Mouse (Mus musculus): ENCODE measurements around the gene Cdc27. TPM values are rescaled to one million over a fixed set of nuclear protein-coding genes. Genes with fewer than 3 reads are reported as not detected.
A peak's percentile ranks its signal among the peaks of the same experiment; 100 is the strongest.

Gene Cdc27
- polyA plus RNA-seq, 1 experiment from 2014 or later = 41.8 TPM

- DNase-seq (ENCODE audit: low spot score) (no peak), ATAC-seq (replicated peaks; ENCODE audit: low FRiP score, low TSS enrichment, low read depth) (no peak)
- H3K27ac ChIP-seq (ENCODE audit: low read depth) = no peak overlapping the region
- H3K4me3 ChIP-seq (ENCODE audit: low read depth, low read length) = no peak overlapping the region
- H3K9me3 ChIP-seq (ENCODE audit: control insufficient read depth, low read length) = no peaks in the 10 kb centered on the region
- no peak overlapping the region for H3K9ac ChIP-seq (ENCODE audit: low read length)
- no peaks in the 10 kb centered on the region for H3K27me3 ChIP-seq (replicated peaks; ENCODE audit: control insufficient read depth, insufficient read depth, low read length)
- H3K4me2 ChIP-seq (ENCODE audit: low read length) = no peak overlapping the region
- no peaks in the 10 kb centered on the region for H3K4me1 ChIP-seq (replicated peaks; ENCODE audit: control insufficient read depth, insufficient read depth, low read length)
- no peaks in the 10 kb centered on the region for H3K36me3 ChIP-seq (ENCODE audit: control insufficient read depth, insufficient read depth, low read length)
- 87% methylated on average over 6 of the region's 6 CpGs for WGBS
Observed at GRCm38 (mm10) chr11:104566097-104566496, 15.7 kb upstream of the Cdc27 start.

GRCm38 (mm10) chr11:104565172-104565571, 14.8 kb upstream of the Cdc27 start:
- no peak for ATAC-seq (replicated peaks; ENCODE audit: low FRiP score, low TSS enrichment, low read depth)
- Histone ChIP-seq H3K4me1 (replicated peaks; ENCODE audit: control insufficient read depth, insufficient read depth, low read length) (no peaks in the 10 kb centered on the region), H3K36me3 (ENCODE audit: control insufficient read depth, insufficient read depth, low read length) (no peaks in the 10 kb centered on the region), H3K9me3 (ENCODE audit: control insufficient read depth, low read length) (no peaks in the 10 kb centered on the region), H3K4me3 (ENCODE audit: low read depth, low read length) (no peak overlapping the region), H3K27ac (ENCODE audit: low read depth) (no peak overlapping the region), H3K4me2 (ENCODE audit: low read length) (no peak overlapping the region), H3K9ac (ENCODE audit: low read length) (no peak overlapping the region), H3K27me3 (replicated peaks; ENCODE audit: control insufficient read depth, insufficient read depth, low read length) (no peaks in the 10 kb centered on the region)
- WGBS = 78% methylated on average over 9 of the region's 9 CpGs
- DNase-seq (ENCODE audit: low spot score) = no peak

- DNase-seq (ENCODE audit: low spot score) (no peak), ATAC-seq (replicated peaks; ENCODE audit: low FRiP score, low TSS enrichment, low read depth) (no peak)
- no peaks in the 10 kb centered on the region for H3K9me3 ChIP-seq (ENCODE audit: control insufficient read depth, low read length)
- no peaks in the 10 kb centered on the region for H3K4me1 ChIP-seq (replicated peaks; ENCODE audit: control insufficient read depth, insufficient read depth, low read length)
- no peak overlapping the region for H3K4me3 ChIP-seq (ENCODE audit: low read depth, low read length)
- H3K9ac ChIP-seq (ENCODE audit: low read length) = no peak overlapping the region
- no peak overlapping the region for H3K4me2 ChIP-seq (ENCODE audit: low read length)
- no peaks in the 10 kb centered on the region for H3K27me3 ChIP-seq (replicated peaks; ENCODE audit: control insufficient read depth, insufficient read depth, low read length)
- no peaks in the 10 kb centered on the region for H3K36me3 ChIP-seq (ENCODE audit: control insufficient read depth, insufficient read depth, low read length)
- H3K27ac ChIP-seq (ENCODE audit: low read depth) = no peak overlapping the region
- 67% methylated on average over 1 of the region's 1 CpGs for WGBS
Observed at GRCm38 (mm10) chr11:104563496-104563895, 13.1 kb upstream of the Cdc27 start.

GRCm38 (mm10) chr11:104560971-104561370, 10.6 kb upstream of the Cdc27 start:
- no peaks in the 10 kb centered on the region for H3K4me1 ChIP-seq (replicated peaks; ENCODE audit: control insufficient read depth, insufficient read depth, low read length)
- no peak overlapping the region for H3K9ac ChIP-seq (ENCODE audit: low read length)
- H3K27ac ChIP-seq (ENCODE audit: low read depth) = no peak overlapping the region
- WGBS = 33% methylated on average over 2 of the region's 2 CpGs
- no peaks in the 10 kb centered on the region for H3K27me3 ChIP-seq (replicated peaks; ENCODE audit: control insufficient read depth, insufficient read depth, low read length)
- no peaks in the 10 kb centered on the region for H3K36me3 ChIP-seq (ENCODE audit: control insufficient read depth, insufficient read depth, low read length)
- no peak overlapping the region for H3K4me2 ChIP-seq (ENCODE audit: low read length)
- no peak overlapping the region for H3K4me3 ChIP-seq (ENCODE audit: low read depth, low read length)
- H3K9me3 ChIP-seq (ENCODE audit: control insufficient read depth, low read length) = no peaks in the 10 kb centered on the region
- ATAC-seq (replicated peaks; ENCODE audit: low FRiP score, low TSS enrichment, low read depth) (no peak), DNase-seq (ENCODE audit: low spot score) (no peak)

- no peaks in the 10 kb centered on the region for H3K27me3 ChIP-seq (replicated peaks; ENCODE audit: control insufficient read depth, insufficient read depth, low read length)
- no peaks in the 10 kb centered on the region for H3K9me3 ChIP-seq (ENCODE audit: control insufficient read depth, low read length)
- no peak for DNase-seq (ENCODE audit: low spot score)
- H3K9ac ChIP-seq (ENCODE audit: low read length) = no peak overlapping the region
- H3K36me3 ChIP-seq (ENCODE audit: control insufficient read depth, insufficient read depth, low read length) = no peaks in the 10 kb centered on the region
- no peak overlapping the region for H3K4me3 ChIP-seq (ENCODE audit: low read depth, low read length)
- no peak for ATAC-seq (replicated peaks; ENCODE audit: low FRiP score, low TSS enrichment, low read depth)
- H3K4me1 ChIP-seq (replicated peaks; ENCODE audit: control insufficient read depth, insufficient read depth, low read length) = no peaks in the 10 kb centered on the region
- no peak overlapping the region for H3K4me2 ChIP-seq (ENCODE audit: low read length)
- no peak overlapping the region for H3K27ac ChIP-seq (ENCODE audit: low read depth)
- 58% methylated on average over 4 of the region's 4 CpGs for WGBS
Observed at GRCm38 (mm10) chr11:104558651-104559403, 8.4 kb upstream of the Cdc27 start.

- no peak for DNase-seq (ENCODE audit: low spot score)
- H3K36me3 ChIP-seq (ENCODE audit: control insufficient read depth, insufficient read depth, low read length) = no peaks in the 10 kb centered on the region
- no peaks in the 10 kb centered on the region for H3K4me1 ChIP-seq (replicated peaks; ENCODE audit: control insufficient read depth, insufficient read depth, low read length)
- no peak overlapping the region for H3K4me2 ChIP-seq (ENCODE audit: low read length)
- no peaks in the 10 kb centered on the region for H3K27me3 ChIP-seq (replicated peaks; ENCODE audit: control insufficient read depth, insufficient read depth, low read length)
- H3K9ac ChIP-seq (ENCODE audit: low read length) = no peak overlapping the region
- H3K4me3 ChIP-seq (ENCODE audit: low read depth, low read length) = no peak overlapping the region
- no peaks in the 10 kb centered on the region for H3K9me3 ChIP-seq (ENCODE audit: control insufficient read depth, low read length)
- 54% methylated on average over 4 of the region's 4 CpGs for WGBS
- ATAC-seq (replicated peaks; ENCODE audit: low FRiP score, low TSS enrichment, low read depth) = no peak
- no peak overlapping the region for H3K27ac ChIP-seq (ENCODE audit: low read depth)
Observed at GRCm38 (mm10) chr11:104558065-104558464, 7.6 kb upstream of the Cdc27 start.

- DNase-seq (ENCODE audit: low spot score) = no peak
- H3K9me3 ChIP-seq (ENCODE audit: control insufficient read depth, low read length) = no peaks in the 10 kb centered on the region
- peak overlapping the region; percentile 91 for H3K4me3 ChIP-seq (ENCODE audit: low read depth, low read length)
- H3K27ac ChIP-seq (ENCODE audit: low read depth) = peak overlapping the region; percentile 91
- WGBS = under 1% methylated on average over 53 of the region's 53 CpGs
- H3K27me3 ChIP-seq (replicated peaks; ENCODE audit: control insufficient read depth, insufficient read depth, low read length) = no peaks in the 10 kb centered on the region
- peak overlapping the region; percentile 72 for H3K4me2 ChIP-seq (ENCODE audit: low read length)
- peaks cover 10% of the 10 kb centered on the region; the same call in 1 of the 2 replicates for H3K36me3 ChIP-seq (ENCODE audit: control insufficient read depth, insufficient read depth, low read length)
- peak; percentile 85 for ATAC-seq (replicated peaks; ENCODE audit: low FRiP score, low TSS enrichment, low read depth)
- peaks cover 14% of the 10 kb centered on the region for H3K4me1 ChIP-seq (replicated peaks; ENCODE audit: control insufficient read depth, insufficient read depth, low read length)
- peak overlapping the region; percentile 98 for H3K9ac ChIP-seq (ENCODE audit: low read length)
Observed at GRCm38 (mm10) chr11:104549438-104550405, 698 bp downstream of the Cdc27 start.

GRCm38 (mm10) chr11:104547502-104547901, 2.9 kb downstream of the Cdc27 start:
- Histone ChIP-seq H3K27ac (ENCODE audit: low read depth) (no peak overlapping the region), H3K36me3 (ENCODE audit: control insufficient read depth, insufficient read depth, low read length) (peaks cover 11% of the 10 kb centered on the region; the same call in 1 of the 2 replicates), H3K9ac (ENCODE audit: low read length) (no peak overlapping the region), H3K4me1 (replicated peaks; ENCODE audit: control insufficient read depth, insufficient read depth, low read length) (peaks cover 14% of the 10 kb centered on the region), H3K9me3 (ENCODE audit: control insufficient read depth, low read length) (no peaks in the 10 kb centered on the region), H3K4me3 (ENCODE audit: low read depth, low read length) (no peak overlapping the region), H3K27me3 (replicated peaks; ENCODE audit: control insufficient read depth, insufficient read depth, low read length) (no peaks in the 10 kb centered on the region), H3K4me2 (ENCODE audit: low read length) (no peak overlapping the region)
- ATAC-seq (replicated peaks; ENCODE audit: low FRiP score, low TSS enrichment, low read depth) = no peak
- no peak for DNase-seq (ENCODE audit: low spot score)
- WGBS = 90% methylated on average over 3 of the region's 3 CpGs

Data from intestine, embryonic 14.5 days (tissue).